Comparison of ENCODE assay signal across 8 mouse cellular contexts in genomic region chr1:50927679-50928187, GRCm38 (mm10). TPM values are rescaled to one million over a fixed set of nuclear protein-coding genes. Genes with fewer than 3 reads are reported as not detected.
A peak's percentile ranks its signal among the peaks of the same experiment; 100 is the strongest.
DNase-seq lines count a peak whose midpoint lies in the region; ATAC-seq and TF ChIP-seq lines count a peak whose summit lies in the region.

No protein-coding gene starts in this region.

- TF ChIP-seq POLR2A in kidney, adult 2 months (IDR thresholded peaks at IDR 0.05; ENCODE audit: low read depth, low read length), result no peak

- peak; percentile 76 for ATAC-seq in forebrain, embryonic 11.5 days (replicated peaks; ENCODE audit: low FRiP score)
- ATAC-seq in hindbrain, embryonic 16.5 days, result peak; percentile 55
- ATAC-seq in limb, embryonic 15.5 days (ENCODE audit: insufficient number of reproducible peaks, low FRiP score, low TSS enrichment, low read depth), result peak; percentile 52; the same call in 1 of the 2 replicates

- DNase-seq in kidney, adult 2 months, result no peak
- DNase-seq in kidney, adult 11 months, result no peak
- DNase-seq in NIH3T3 (ENCODE audit: low read depth), result peak; percentile 3
- no peak for DNase-seq in forebrain, embryonic 11.5 days (ENCODE audit: low spot score)
- DNase-seq in right cerebral cortex, adult 2 months (ENCODE audit: low spot score in 2 of 2), result peak; percentile 48 to 71
- DNase-seq in urinary bladder, postnatal 10 days (ENCODE audit: low spot score), result no peak

- H3K27me3 ChIP-seq in kidney, adult 2 months (replicated peaks; ENCODE audit: control insufficient read depth, insufficient read depth, low read length), result peaks cover 5% of the 10 kb centered on the region; the same call in 1 of the 2 replicates
- H3K27me3 ChIP-seq in forebrain, embryonic 11.5 days (ENCODE audit: control insufficient read depth, insufficient read depth, low read length), result peaks cover 8% of the 10 kb centered on the region; the same call in 1 of the 2 replicates
- H3K27me3 ChIP-seq in hindbrain, embryonic 16.5 days (replicated peaks; ENCODE audit: control insufficient read depth, insufficient read depth, low read length), result no peaks in the 10 kb centered on the region
- peaks cover 37% of the 10 kb centered on the region for H3K27me3 ChIP-seq in limb, embryonic 15.5 days

- WGBS in kidney, adult 2 months, result under 1% methylated on average over 35 of the region's 35 CpGs
- under 1% methylated on average over 35 of the region's 35 CpGs for WGBS in forebrain, embryonic 11.5 days
- WGBS in hindbrain, embryonic 16.5 days, result under 1% methylated on average over 35 of the region's 35 CpGs
- under 1% methylated on average over 35 of the region's 35 CpGs for WGBS in limb, embryonic 15.5 days

- H3K4me3 ChIP-seq in kidney, adult 2 months (ENCODE audit: insufficient read depth, low read depth, low read length), result peak overlapping the region; percentile 44
- H3K4me3 ChIP-seq in forebrain, embryonic 11.5 days (ENCODE audit: low read depth, low read length), result peak overlapping the region; percentile 53
- peak overlapping the region; percentile 86 for H3K4me3 ChIP-seq in hindbrain, embryonic 16.5 days (ENCODE audit: low read length)
- peak overlapping the region; percentile 61 for H3K4me3 ChIP-seq in limb, embryonic 15.5 days

- no peak for TF ChIP-seq CTCF in kidney, adult 2 months (conservative IDR thresholded peaks at IDR 0.05; ENCODE audit: insufficient read depth, insufficient read length, low read depth, low read length)

- no peaks in the 10 kb centered on the region for H3K9me3 ChIP-seq in forebrain, embryonic 11.5 days (ENCODE audit: control insufficient read depth, low read length)
- H3K9me3 ChIP-seq in hindbrain, embryonic 16.5 days (ENCODE audit: control insufficient read depth, low read length), result no peaks in the 10 kb centered on the region
- no peaks in the 10 kb centered on the region for H3K9me3 ChIP-seq in limb, embryonic 15.5 days

- H3K27ac ChIP-seq in kidney, adult 2 months (ENCODE audit: insufficient read depth, low read depth, low read length), result no peak overlapping the region
- H3K27ac ChIP-seq in forebrain, embryonic 11.5 days (ENCODE audit: low read depth, low read length), result no peak overlapping the region
- peak overlapping the region; percentile 94 for H3K27ac ChIP-seq in hindbrain, embryonic 16.5 days (ENCODE audit: low read depth, low read length)
- H3K27ac ChIP-seq in limb, embryonic 15.5 days, result no peak overlapping the region

- H3K4me2 ChIP-seq in forebrain, embryonic 11.5 days (ENCODE audit: low read depth, low read length, severe bottlenecking), result peak overlapping the region; percentile 91
- peak overlapping the region; percentile 88 for H3K4me2 ChIP-seq in hindbrain, embryonic 16.5 days (ENCODE audit: low read length)
- peak overlapping the region; percentile 99 for H3K4me2 ChIP-seq in limb, embryonic 15.5 days

- peak overlapping the region; percentile 51 for H3K9ac ChIP-seq in forebrain, embryonic 11.5 days (ENCODE audit: low read length)
- peak overlapping the region; percentile 85 for H3K9ac ChIP-seq in hindbrain, embryonic 16.5 days (ENCODE audit: low read depth, low read length)
- peak overlapping the region; percentile 33 for H3K9ac ChIP-seq in limb, embryonic 15.5 days

- no peaks in the 10 kb centered on the region for H3K36me3 ChIP-seq in kidney, adult 2 months (ENCODE audit: control insufficient read depth, insufficient read depth, low read length)
- no peaks in the 10 kb centered on the region for H3K36me3 ChIP-seq in forebrain, embryonic 11.5 days (ENCODE audit: control insufficient read depth, insufficient read depth, low read length)
- no peaks in the 10 kb centered on the region for H3K36me3 ChIP-seq in hindbrain, embryonic 16.5 days (ENCODE audit: control insufficient read depth, insufficient read depth, low read length)
- no peaks in the 10 kb centered on the region for H3K36me3 ChIP-seq in limb, embryonic 15.5 days

- no peaks in the 10 kb centered on the region for H3K4me1 ChIP-seq in kidney, adult 2 months (ENCODE audit: control insufficient read depth, insufficient read depth, low read length)
- H3K4me1 ChIP-seq in forebrain, embryonic 11.5 days (replicated peaks; ENCODE audit: control insufficient read depth, insufficient read depth, low read length), result 0 out of 2 replicates have a peak, but pooled peaks cover 3% of the 10 kb centered on the region
- H3K4me1 ChIP-seq in hindbrain, embryonic 16.5 days (ENCODE audit: control insufficient read depth, insufficient read depth, low read depth, low read length), result peaks cover 4% of the 10 kb centered on the region
- H3K4me1 ChIP-seq in limb, embryonic 15.5 days, result peaks cover 21% of the 10 kb centered on the region

RNA-seq across cellular contexts. Expression of gene Tmeff2, which starts 27.3 kb away (rescaled TPM):
- 0.52 and 0.60 TPM in 2 replicates for polyA plus RNA-seq in kidney, adult 2 months (2012; rRNA removed)
- 5.7 and 5.9 TPM in 2 replicates for polyA plus RNA-seq in forebrain, embryonic 11.5 days (2014; fragmentation: Nextera tagmentation; extraction: Ambion mirVana)
- 69.4 and 75.9 TPM in 2 replicates for polyA plus RNA-seq in hindbrain, embryonic 16.5 days (2015; fragmentation: Nextera tagmentation; extraction: Ambion mirVana)
- polyA plus RNA-seq in limb, embryonic 15.5 days (2015; fragmentation: Nextera tagmentation; extraction: Ambion mirVana), result 20.1 and 23.6 TPM in 2 replicates

Comparison
In these comparisons a context has a peak if more than half of its experiments do, and no peak if none do; other contexts are left out.
1. DNase-seq: peak in NIH3T3 (single experiment) and right cerebral cortex, adult 2 months (2 of 2); none in kidney, adult 2 months (single experiment), kidney, adult 11 months (single experiment), forebrain, embryonic 11.5 days (single experiment) and urinary bladder, postnatal 10 days (single experiment).
2. H3K9ac ChIP-seq: peak in every context shown above with its lines; median percentile 85 in hindbrain, embryonic 16.5 days; 51 in forebrain, embryonic 11.5 days; 33 in limb, embryonic 15.5 days.
3. Peak in every context shown above with its lines, with median percentiles within 50 percentile points of each other: H3K4me3 ChIP-seq, ATAC-seq and H3K4me2 ChIP-seq.